Mouse (Mus musculus) CD4-positive, CD25-positive, alpha-beta regulatory T cell, adult 4 months (primary cell): ENCODE measurements around the gene Tmub1. TPM values are rescaled to one million over a fixed set of nuclear protein-coding genes. Genes with fewer than 3 reads are reported as not detected.

ENCODE experiments used
- ATAC-seq: one replicate; pipeline ENCODE4 v1.8.0; 2017
- polyA plus RNA-seq, 2 experiments: library from polyadenylated mRNA; unstranded; fragments of 100-300 nt; shearing (Covaris generic); gene quantifications; one replicate each; pipeline ENCODE4 v1.2.1; 2017

The Tmub1 gene
- polyA plus RNA-seq, 2 experiments from 2014 or later, result 72.9 to 95.2 TPM

DNA sequence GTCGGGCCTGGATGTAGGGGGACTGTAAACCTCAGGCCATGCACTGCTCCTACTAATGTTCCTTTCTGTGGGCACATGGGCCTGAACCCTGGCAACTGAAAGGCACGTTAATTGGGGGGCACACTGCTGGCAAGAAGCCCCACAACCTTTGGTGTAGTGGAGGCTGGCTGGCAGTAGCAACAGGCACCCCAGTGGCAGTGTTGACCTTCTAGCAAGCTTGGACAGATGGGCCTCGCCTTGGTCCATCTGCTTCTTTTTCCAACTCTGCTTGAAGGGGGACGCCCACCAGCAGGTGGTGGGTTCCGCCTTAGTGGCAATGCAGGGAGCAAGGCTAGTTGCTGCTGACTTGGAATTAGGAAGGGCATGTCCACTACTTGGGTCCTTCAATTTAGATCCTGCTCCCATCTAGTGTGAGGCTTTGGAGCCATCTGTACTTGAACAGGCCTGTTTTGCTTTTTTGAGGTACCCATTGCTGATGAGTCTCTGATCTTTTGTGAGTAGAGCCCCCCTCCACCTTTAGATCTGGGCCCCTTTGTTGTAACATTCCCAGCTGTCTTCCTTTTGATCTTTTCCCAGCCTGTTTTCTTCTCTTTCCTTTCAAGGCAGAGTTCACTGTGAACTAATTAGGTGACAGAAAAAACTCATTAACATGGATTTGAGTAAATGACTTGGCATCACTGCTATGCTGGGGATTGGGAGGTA, 5.8 kb upstream of the Tmub1 start:
- no peak for ATAC-seq

GRCm38 (mm10) chr5:24452691-24453233, 5.1 kb upstream of the Tmub1 start:
- ATAC-seq, result peak; percentile 6

DNA sequence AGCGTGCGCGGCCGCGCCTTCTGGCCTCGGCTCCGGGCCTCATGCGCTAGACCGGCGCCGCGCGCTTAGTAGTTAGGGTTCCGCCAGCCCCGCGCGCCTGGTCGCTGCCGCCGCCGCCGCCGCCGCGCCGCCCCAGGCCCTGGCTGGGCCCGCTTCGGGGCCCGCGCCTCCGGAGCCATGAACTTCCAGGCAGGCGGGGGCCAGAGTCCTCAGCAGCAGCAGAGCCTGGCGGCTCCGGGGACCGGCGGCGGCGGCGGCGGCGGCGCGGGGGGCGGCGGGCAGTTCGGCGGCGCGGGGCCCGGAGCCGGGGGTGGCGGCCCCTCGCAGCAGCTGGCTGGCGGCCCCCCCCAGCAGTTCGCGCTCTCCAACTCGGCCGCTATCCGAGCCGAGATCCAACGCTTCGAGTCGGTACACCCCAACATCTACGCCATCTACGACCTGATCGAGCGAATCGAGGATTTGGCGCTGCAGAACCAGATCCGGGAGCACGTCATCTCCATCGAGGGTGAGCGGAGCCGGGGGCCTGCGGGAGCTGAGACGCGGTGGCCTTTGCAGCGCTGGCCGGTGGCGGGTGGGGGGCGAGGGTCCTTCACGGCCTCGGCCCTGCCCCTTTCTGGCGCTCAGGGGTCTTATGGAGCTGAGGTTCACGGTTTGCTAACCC, 4.5 kb upstream of the Tmub1 start, which contains the start of gene Agap3:
Gene Agap3 (plus strand): TSS at position 148 of the 661 bp plus-strand sequence.
- ATAC-seq, result peak; percentile 14

GRCm38 (mm10) chr5:24451264-24452029, 3.8 kb upstream of the Tmub1 start:
- ATAC-seq, result peak; percentile 71

- ATAC-seq, result no peak
These were observed 1.0 kb downstream of the Tmub1 start for GRCm38 (mm10) chr5:24446630-24447029.

DNA sequence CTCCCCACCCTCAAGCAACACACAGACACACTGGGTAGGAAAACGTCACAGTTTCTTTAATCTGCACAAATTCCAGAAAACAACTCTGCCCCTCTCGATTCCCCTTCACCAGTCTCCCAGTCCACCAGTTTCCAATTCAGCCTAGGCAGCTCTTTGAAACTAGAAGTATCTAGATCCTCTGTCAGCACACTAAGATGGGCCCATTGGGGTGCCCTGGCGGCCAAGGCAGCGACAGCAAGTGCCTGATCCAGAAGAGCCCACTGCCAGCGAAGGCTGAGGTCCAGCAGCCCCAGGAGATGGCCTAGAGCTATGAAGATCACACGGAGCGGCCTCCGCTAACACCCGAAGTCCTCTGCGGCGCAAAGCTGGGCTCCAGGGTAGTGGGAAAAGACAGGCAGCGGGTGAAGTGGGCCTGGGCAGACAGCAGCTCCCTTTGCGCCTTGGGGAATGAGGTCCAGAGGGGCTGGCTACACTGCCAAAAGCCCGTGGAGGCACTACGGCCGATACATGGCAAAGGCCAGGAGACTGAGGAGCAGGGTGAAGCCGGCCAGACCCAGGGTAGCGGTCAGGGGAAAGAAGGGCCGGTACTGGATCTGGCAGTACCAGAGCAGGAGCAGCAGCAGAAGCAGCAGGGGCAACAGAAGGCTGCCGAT, 2.1 kb downstream of the Tmub1 start:
- no peak for ATAC-seq

DNA sequence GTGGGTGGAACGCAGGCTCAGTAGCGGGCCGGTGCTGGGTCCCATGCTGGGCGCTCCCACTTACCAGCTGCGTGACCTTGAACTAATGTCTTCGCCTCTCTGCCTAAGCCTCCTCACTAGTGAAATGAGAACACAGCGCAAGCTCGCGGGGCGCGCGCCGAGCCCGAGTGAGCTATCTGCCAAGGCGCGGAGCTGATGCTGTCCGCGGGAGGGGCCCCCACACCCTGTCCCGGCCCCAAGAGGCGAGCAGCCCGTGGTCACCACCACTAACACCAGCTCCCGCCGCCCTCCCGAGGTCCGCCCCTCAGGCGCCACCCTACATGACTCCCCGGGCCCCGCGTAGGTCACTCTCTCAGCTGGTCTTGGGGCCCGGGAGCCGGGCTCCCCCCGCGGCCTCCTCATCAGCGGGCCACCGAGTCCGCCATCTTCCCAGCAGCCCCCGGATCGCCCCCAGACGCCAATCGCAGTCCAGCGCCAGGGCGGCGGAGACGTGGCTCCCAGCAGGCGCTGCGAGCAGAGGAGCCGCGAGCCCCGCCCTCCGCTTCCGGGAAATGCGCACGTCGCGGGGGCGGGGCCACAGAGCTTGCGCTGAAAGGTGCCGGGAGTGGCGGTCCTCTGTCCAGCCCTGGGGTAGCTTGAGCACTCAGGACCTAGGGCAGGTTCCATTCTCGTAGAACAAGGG, 2.8 kb downstream of the Tmub1 start, which contains the start of gene Fastk:
Gene Fastk (minus strand): TSS at position 542 of the 682 bp plus-strand sequence.
- ATAC-seq, result peak; percentile 76

GRCm38 (mm10) chr5:24443927-24444326, 3.7 kb downstream of the Tmub1 start:
- no peak for ATAC-seq

GRCm38 (mm10) chr5:24443204-24443603, 4.5 kb downstream of the Tmub1 start:
- no peak for ATAC-seq

GRCm38 (mm10) chr5:24442029-24442428, 5.6 kb downstream of the Tmub1 start:
- ATAC-seq, result no peak

GRCm38 (mm10) chr5:24441187-24441586, 6.5 kb downstream of the Tmub1 start:
- ATAC-seq, result no peak

- ATAC-seq, result no peak
These were observed 13.7 kb downstream of the Tmub1 start for GRCm38 (mm10) chr5:24433993-24434392.

DNA sequence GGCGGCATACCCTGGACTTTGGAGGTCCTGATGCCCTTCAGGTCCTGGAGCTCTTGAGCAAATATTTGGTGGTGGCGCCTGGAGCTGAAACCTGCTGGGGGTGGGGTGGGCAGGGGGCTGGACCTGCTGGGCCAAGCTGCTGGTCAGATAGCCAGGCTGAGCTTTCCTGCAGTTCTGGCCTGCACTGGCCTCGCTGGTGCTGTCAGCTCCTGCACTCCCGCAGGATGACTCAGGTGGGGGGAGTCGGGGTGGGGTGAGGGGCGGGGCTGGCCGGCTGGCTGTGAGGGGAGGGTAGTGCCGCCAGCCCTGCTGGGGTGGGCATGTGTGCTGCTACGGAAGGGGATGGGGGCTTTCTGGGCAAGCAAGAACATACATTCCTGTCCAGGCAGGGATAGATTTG, 19.1 kb downstream of the Tmub1 start:
- no peak for ATAC-seq

DNA sequence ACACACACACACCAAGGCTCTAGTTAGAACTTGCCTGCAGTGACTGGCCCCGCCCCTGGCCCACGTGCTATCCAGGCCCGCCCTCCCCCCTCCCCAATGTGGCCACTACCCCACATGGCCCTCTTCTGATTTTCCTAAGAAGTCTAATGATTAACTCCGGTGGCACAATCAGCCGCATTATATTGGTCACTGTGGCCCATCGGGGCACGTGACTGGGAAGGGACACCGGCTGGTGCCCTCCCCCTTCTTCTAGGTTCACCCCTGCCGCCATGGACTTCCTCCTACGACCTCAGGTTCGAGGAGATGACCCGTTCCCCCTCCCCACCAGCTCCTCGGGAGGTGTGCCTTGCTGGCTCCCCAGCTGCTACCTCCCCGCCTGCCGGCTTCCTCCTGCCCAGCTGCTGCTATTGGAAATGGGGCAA, 19.7 kb downstream of the Tmub1 start:
- no peak for ATAC-seq

DNA sequence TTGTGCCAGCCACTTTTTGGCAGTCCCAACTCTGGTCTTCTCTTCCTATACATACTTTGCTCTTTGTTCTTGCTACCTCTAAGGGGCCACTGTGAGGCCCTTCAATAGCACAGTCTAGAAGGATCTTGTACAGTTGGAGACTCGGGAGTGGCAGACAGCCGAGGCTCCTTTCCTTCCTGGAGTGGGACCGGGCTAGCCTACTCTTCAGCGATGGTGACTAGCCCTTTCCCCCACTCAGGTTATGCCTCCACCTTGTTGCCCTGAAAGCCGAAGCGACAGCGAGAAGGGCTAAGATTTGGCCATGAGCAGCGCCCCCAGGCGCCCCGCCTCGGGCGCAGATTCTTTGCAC, 20.4 kb downstream of the Tmub1 start:
- ATAC-seq, result no peak

- ATAC-seq, result no peak
These were observed 20.9 kb downstream of the Tmub1 start for GRCm38 (mm10) chr5:24426556-24427284.

DNA sequence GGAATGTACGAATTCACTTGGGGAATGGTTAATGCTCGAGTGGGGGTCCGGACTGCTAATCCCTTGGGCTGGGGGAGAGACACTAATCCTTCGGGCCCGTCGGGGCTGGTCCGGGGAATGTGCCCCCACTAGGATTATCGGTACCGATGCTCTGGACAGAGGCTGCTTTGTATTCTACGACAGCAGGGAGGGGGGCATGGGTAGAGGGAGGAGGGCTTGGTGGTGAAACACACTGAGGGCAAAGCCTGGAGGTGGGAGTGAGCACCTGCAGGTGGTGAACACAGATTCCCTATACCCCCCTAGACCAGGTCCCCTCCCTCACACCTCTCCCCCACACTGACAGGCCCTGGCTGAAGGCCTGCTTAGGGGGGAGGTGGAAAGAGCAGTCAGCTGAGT, 21.6 kb downstream of the Tmub1 start:
- ATAC-seq, result no peak

DNA sequence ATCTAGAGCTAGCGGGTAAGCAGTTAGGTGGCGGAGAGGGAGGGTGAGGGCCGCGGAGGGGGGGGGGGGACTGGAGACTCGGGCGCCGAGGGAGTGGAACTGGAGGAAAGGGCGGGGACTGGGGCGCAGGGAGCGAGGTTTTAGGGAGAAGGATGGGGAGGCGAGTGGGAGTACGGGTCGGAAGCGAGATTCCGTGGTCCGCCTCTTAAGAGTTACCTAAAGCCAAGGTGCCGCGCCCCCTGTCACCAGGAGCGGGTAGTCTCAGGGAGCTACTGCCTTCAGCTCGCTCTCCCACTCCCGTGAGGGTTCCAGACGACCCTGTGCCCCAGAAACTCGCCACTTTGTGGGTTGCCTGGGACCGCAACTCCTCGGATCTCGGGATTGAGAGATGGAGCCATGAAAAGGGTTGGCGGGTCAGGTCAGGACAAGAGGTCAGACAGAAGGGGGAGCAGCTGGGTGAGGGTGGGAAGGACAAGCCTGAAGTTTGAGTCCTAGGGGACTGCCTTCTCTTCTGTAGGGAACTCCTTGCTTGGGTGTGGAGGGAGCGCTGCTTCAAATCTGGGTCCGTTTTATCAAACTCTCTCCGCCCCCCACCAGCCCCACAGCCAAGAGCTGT, 22.1 kb downstream of the Tmub1 start:
- no peak for ATAC-seq

DNA sequence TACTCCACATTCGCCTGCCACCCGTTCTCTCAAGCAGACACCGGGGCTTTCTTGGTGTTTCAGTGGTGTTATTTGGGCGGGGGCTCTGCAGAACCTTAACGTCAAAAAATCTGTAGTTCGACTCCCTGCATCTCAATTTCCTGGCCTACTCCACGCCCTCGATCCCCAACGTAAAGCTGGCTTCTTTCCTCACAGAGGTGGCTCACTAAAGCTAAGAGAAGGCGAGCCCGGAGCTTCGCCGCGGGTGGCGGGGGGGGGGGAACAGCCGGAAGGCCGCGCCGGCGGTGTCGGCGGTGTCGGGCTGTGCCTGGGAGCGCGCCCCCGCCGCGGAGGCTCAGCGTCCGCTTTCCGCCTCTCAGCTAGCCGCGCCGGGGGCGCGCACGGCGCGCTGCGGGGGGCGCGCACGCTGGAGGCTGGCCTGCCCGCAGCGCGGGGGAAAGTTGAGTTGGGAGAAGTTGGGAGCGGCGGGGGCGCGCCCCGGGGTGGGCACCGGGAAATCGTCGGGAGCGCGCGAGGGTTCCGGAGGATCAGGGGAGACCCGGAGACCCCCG, 22.7 kb downstream of the Tmub1 start:
- peak; percentile 46 for ATAC-seq

DNA sequence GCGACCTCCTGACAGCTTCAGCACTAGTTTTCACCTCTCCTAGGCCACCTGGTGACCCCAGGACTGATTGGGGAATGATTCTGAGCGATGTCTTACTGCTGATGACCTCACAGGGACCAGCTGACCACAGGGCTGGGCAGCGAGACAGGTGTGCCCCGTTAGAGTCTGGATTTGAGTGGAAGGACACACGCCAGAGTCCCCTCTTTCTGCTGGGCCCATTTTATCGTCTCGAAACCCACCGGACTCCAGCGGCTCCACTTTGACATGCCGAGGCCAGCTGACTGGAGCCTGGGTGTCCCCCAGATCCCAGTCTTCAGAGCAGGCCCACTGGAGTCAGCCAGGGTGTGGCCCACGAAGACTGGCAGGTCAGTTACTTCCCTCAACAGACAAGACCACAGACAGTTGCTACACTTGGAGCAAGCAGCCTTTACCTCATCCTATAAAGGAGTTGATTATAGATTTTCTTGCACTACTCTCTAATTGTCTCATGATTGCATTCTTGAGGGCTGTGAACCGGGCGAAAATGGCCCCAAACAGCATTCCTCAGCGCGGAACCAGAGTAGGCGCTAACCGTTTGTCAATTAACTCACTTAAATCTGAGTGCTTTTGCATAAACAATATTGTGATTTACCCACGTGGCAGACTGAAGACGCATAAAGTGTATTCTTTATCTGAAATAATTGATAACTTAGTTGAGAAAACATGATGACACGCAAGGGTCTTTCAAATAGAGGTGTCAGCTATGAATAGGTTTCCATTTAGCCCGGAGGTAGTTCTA, 23.5 kb downstream of the Tmub1 start:
- ATAC-seq, result no peak
